Mouse (Mus musculus): ENCODE data around the gene Zfp112. TPM values are rescaled to one million over a fixed set of nuclear protein-coding genes. Genes with fewer than 3 reads are reported as not detected.

Zfp112 gene
- total and polyA plus RNA-seq, 3 experiments, result 0.40 to 0.55 (median 0.42) TPM

- no peak for DNase-seq (ENCODE audit: extremely low read depth)
- peaks cover 5 to 21% of the 10 kb centered on the region in 2 experiments for H3K4me1 ChIP-seq (ENCODE audit: control insufficient read depth in 1 of 2, insufficient read depth in 2 of 2)
- H3K79me2 ChIP-seq (replicated peaks; ENCODE audit: control insufficient read depth, extremely low read depth, insufficient read depth, poor library complexity, severe bottlenecking), result no peaks in the 10 kb centered on the region
- H3K4me3 ChIP-seq (replicated peaks in 1 of 3; ENCODE audit: low read depth in 2 of 3, low read length in 2 of 3, poor library complexity in 1 of 3), result peak overlapping the region; percentile 70 to 98 (median 82)
- in situ Hi-C loops (cut with MboI; ENCODE audit: low pct_ligation_motif_present, low pct_unique_long_range_greater_than_20kb, low sequenced_read_pairs) (no loop called here), dilution Hi-C loops (cut with MboI; ENCODE audit: extremely low pct_ligation_motif_present, extremely low pct_unique_long_range_greater_than_20kb, low sequenced_read_pairs) (no loop called here)
- peak overlapping the region; percentile 91 for H3K9ac ChIP-seq (ENCODE audit: insufficient read depth, low read depth)
- no peaks in the 10 kb centered on the region for H3K9me3 ChIP-seq (replicated peaks; ENCODE audit: low read length)
- TF ChIP-seq EP300 (IDR thresholded peaks at IDR 0.05; ENCODE audit: low read length) (no peak), CTCF (conservative IDR thresholded peaks at IDR 0.05 in 1 of 2, IDR thresholded peaks at IDR 0.05 in 1 of 2; ENCODE audit: low read depth in 2 of 2, low read length in 2 of 2) (no peak), PAX5 (IDR thresholded peaks at IDR 0.05; ENCODE audit: low read length) (no peak), RCOR1 (conservative IDR thresholded peaks at IDR 0.05; ENCODE audit: low read depth, low read length) (no peak), MAX (IDR thresholded peaks at IDR 0.05; ENCODE audit: low read length) (no peak), MAZ (IDR thresholded peaks at IDR 0.05; ENCODE audit: low read depth, low read length) (no peak), POLR2AphosphoS2 (IDR thresholded peaks at IDR 0.05; ENCODE audit: low read depth, low read length) (no peak), POLR2A (IDR thresholded peaks at IDR 0.05; ENCODE audit: low read depth, low read length) (no peak), NELFE (IDR thresholded peaks at IDR 0.05; ENCODE audit: low read depth, low read length) (no peak)
- no peak overlapping the region for H3K27ac ChIP-seq (ENCODE audit: insufficient read depth, low read depth)
- H3K4me2 ChIP-seq (ENCODE audit: insufficient read depth, low read depth, poor library complexity, severe bottlenecking), result peak overlapping the region; percentile 80
- H3K27me3 ChIP-seq (replicated peaks), result no peaks in the 10 kb centered on the region
- peaks cover 6 to 28% of the 10 kb centered on the region in 2 experiments for H3K36me3 ChIP-seq (replicated peaks in 1 of 2; ENCODE audit: control insufficient read depth in 1 of 2, insufficient read depth in 1 of 2, low read length in 1 of 2)
These were observed 21.4 kb downstream of the Zfp112 start for GRCm38 (mm10) chr7:24133425-24133995.

- peak; percentile 83 for DNase-seq (ENCODE audit: extremely low read depth)
- Histone ChIP-seq H3K27me3 (replicated peaks) (no peaks in the 10 kb centered on the region), H3K36me3 (replicated peaks in 1 of 2; ENCODE audit: control insufficient read depth in 1 of 2, insufficient read depth in 1 of 2, low read length in 1 of 2) (peaks cover 6 to 35% of the 10 kb centered on the region in 2 experiments), H3K27ac (ENCODE audit: insufficient read depth, low read depth) (no peak within 1 kb of the TSS), H3K4me3 (replicated peaks in 1 of 3; ENCODE audit: low read depth in 2 of 3, low read length in 2 of 3, poor library complexity in 1 of 3) (peak within 1 kb of the TSS; percentile 70 to 98 (median 82)), H3K4me1 (ENCODE audit: control insufficient read depth in 1 of 2, insufficient read depth in 2 of 2) (peaks cover 5 to 23% of the 10 kb centered on the region in 2 experiments), H3K9ac (ENCODE audit: insufficient read depth, low read depth) (peak within 1 kb of the TSS; percentile 91), H3K79me2 (replicated peaks; ENCODE audit: control insufficient read depth, extremely low read depth, insufficient read depth, poor library complexity, severe bottlenecking) (no peaks in the 10 kb centered on the region), H3K4me2 (ENCODE audit: insufficient read depth, low read depth, poor library complexity, severe bottlenecking) (peak within 1 kb of the TSS; percentile 82), H3K9me3 (replicated peaks; ENCODE audit: low read length) (no peaks in the 10 kb centered on the region)
- in situ Hi-C loops (cut with MboI; ENCODE audit: low pct_ligation_motif_present, low pct_unique_long_range_greater_than_20kb, low sequenced_read_pairs), result no loop called here
- dilution Hi-C loops (cut with MboI; ENCODE audit: extremely low pct_ligation_motif_present, extremely low pct_unique_long_range_greater_than_20kb, low sequenced_read_pairs), result no loop called here
- TF ChIP-seq RAD21 (IDR thresholded peaks at IDR 0.05; ENCODE audit: low read depth, low read length) (no peak), MAX (IDR thresholded peaks at IDR 0.05; ENCODE audit: low read length) (peak; percentile 28; the same call in 1 of the 2 replicates), IRF4 (IDR thresholded peaks at IDR 0.05; ENCODE audit: low read depth, low read length) (peak; percentile 74), PAX5 (IDR thresholded peaks at IDR 0.05; ENCODE audit: low read length) (no peak), USF2 (conservative IDR thresholded peaks at IDR 0.05; ENCODE audit: low read depth, low read length) (no peak), TCF12 (IDR thresholded peaks at IDR 0.05; ENCODE audit: low read depth, low read length) (peak; percentile 68), RCOR1 (conservative IDR thresholded peaks at IDR 0.05; ENCODE audit: low read depth, low read length) (no peak), POLR2AphosphoS2 (IDR thresholded peaks at IDR 0.05; ENCODE audit: low read depth, low read length) (peak; percentile 41; the same call in 1 of the 2 replicates), JUN (IDR thresholded peaks at IDR 0.05; ENCODE audit: insufficient read depth, low read depth, low read length) (no peak), UBTF (IDR thresholded peaks at IDR 0.05; ENCODE audit: low read depth, low read length) (no peak), CHD2 (IDR thresholded peaks at IDR 0.05; ENCODE audit: low read length) (peak; percentile 52; the same call in 1 of the 2 replicates), NELFE (IDR thresholded peaks at IDR 0.05; ENCODE audit: low read depth, low read length) (peak; percentile 71), SMC3 (IDR thresholded peaks at IDR 0.05; ENCODE audit: low read depth, low read length) (no peak), CHD1 (IDR thresholded peaks at IDR 0.05; ENCODE audit: low read depth, low read length) (no peak), E2F4 (IDR thresholded peaks at IDR 0.05; ENCODE audit: insufficient replicate concordance, low read depth, low read length) (no peak), POLR2A (IDR thresholded peaks at IDR 0.05; ENCODE audit: low read depth, low read length) (peak; percentile 84), JUND (conservative IDR thresholded peaks at IDR 0.05; ENCODE audit: low read depth, low read length) (peak; percentile 39; the same call in 1 of the 2 replicates), HCFC1 (IDR thresholded peaks at IDR 0.05; ENCODE audit: low read depth, low read length) (peak; percentile 99), ELF1 (IDR thresholded peaks at IDR 0.05; ENCODE audit: low read depth, low read length) (peak; percentile 94), SIN3A (IDR thresholded peaks at IDR 0.05; ENCODE audit: low read length) (peak; percentile 86), ZNF384 (IDR thresholded peaks at IDR 0.05; ENCODE audit: low read depth, low read length) (no peak), BHLHE40 (IDR thresholded peaks at IDR 0.05; ENCODE audit: low read depth, low read length) (no peak), MAZ (IDR thresholded peaks at IDR 0.05; ENCODE audit: low read depth, low read length) (no peak), EP300 (IDR thresholded peaks at IDR 0.05; ENCODE audit: low read length) (no peak), USF1 (IDR thresholded peaks at IDR 0.05; ENCODE audit: low read depth, low read length) (no peak), MAFK (IDR thresholded peaks at IDR 0.05; ENCODE audit: insufficient replicate concordance, low read length) (no peak), NRF1 (IDR thresholded peaks at IDR 0.05; ENCODE audit: low read depth, low read length) (no peak), ZKSCAN1 (IDR thresholded peaks at IDR 0.05; ENCODE audit: borderline replicate concordance, low read depth, low read length) (no peak)
These were observed 22.1 kb downstream of the Zfp112 start, which contains the start of gene Zfp235 for GRCm38 (mm10) chr7:24133996-24134828. Zfp235 (plus strand) TSS chr7:24134169.
